ENCODE assay signal across 9 mouse cellular contexts in genomic region chr19:53821241-53822120, GRCm38 (mm10).
DNase-seq lines count a peak whose midpoint lies in the region; ATAC-seq and TF ChIP-seq lines count a peak whose summit lies in the region.
"Had no signal": no experiment of that assay in that cellular context is flagged by ENCODE, and none has a peak within 500 bp of the region (broad histone marks: within the 10 kb centered on the region; RNA-seq: fewer than 3 reads in every experiment).

No protein-coding gene starts in this region.

- no peak for TF ChIP-seq POLR2A in cerebellum, adult 2 months (IDR thresholded peaks at IDR 0.05; ENCODE audit: borderline replicate concordance, insufficient read depth, low read length)

- intact Hi-C loops in heart, postnatal 25 days (cut with DNase I), result loop anchor here (5.0 to 10.0 kb wide), 2 partner anchors 49 to 167 kb away; no protein-coding TSS in a partner anchor

- peaks cover 37% of the 10 kb centered on the region for H3K4me1 ChIP-seq in heart, embryonic 15.5 days (replicated peaks)
- peaks cover 22% of the 10 kb centered on the region for H3K4me1 ChIP-seq in limb, embryonic 12.5 days (replicated peaks)
- H3K4me1 ChIP-seq in stomach, postnatal 0 days (replicated peaks; ENCODE audit: control insufficient read depth, insufficient read depth), result no peaks in the 10 kb centered on the region
- no peaks in the 10 kb centered on the region for H3K4me1 ChIP-seq in cerebellum, adult 2 months (ENCODE audit: control insufficient read depth, insufficient read depth, low read length)

- H3K27me3 ChIP-seq in heart, embryonic 15.5 days, result no peaks in the 10 kb centered on the region
- H3K27me3 ChIP-seq in limb, embryonic 12.5 days, result no peaks in the 10 kb centered on the region
- H3K27me3 ChIP-seq in stomach, postnatal 0 days (ENCODE audit: control insufficient read depth, insufficient read depth, low read length), result no peaks in the 10 kb centered on the region
- H3K27me3 ChIP-seq in cerebellum, adult 2 months (ENCODE audit: control insufficient read depth, insufficient read depth, low read length), result no peaks in the 10 kb centered on the region
- H3K27me3 ChIP-seq: embryonic facial prominence, embryonic 12.5 days had no signal

- H3K27ac ChIP-seq in heart, embryonic 15.5 days, result peak overlapping the region; percentile 20
- 0 out of 2 replicates have a peak overlapping the region, but pooled peaks have one; percentile 35 for H3K27ac ChIP-seq in limb, embryonic 12.5 days
- peak overlapping the region; percentile 5; the same call in 1 of the 2 replicates for H3K27ac ChIP-seq in stomach, postnatal 0 days (replicated peaks)
- H3K27ac ChIP-seq in cerebellum, adult 2 months (ENCODE audit: insufficient read depth, low read length), result no peak overlapping the region
- H3K27ac ChIP-seq: embryonic facial prominence, embryonic 12.5 days had no signal

- peaks cover 29% of the 10 kb centered on the region for H3K36me3 ChIP-seq in heart, embryonic 15.5 days
- no peaks in the 10 kb centered on the region for H3K36me3 ChIP-seq in limb, embryonic 12.5 days
- H3K36me3 ChIP-seq in stomach, postnatal 0 days (ENCODE audit: control insufficient read depth, insufficient read depth, low read length), result no peaks in the 10 kb centered on the region
- H3K36me3 ChIP-seq: embryonic facial prominence, embryonic 12.5 days had no signal

- no peak for ATAC-seq in heart, embryonic 15.5 days (replicated peaks; ENCODE audit: insufficient number of reproducible peaks, insufficient read depth, low FRiP score, low read depth)
- ATAC-seq in limb, embryonic 12.5 days (ENCODE audit: insufficient number of reproducible peaks, insufficient read depth, low FRiP score, low TSS enrichment, low read depth), result no peak
- no peak; the same call in 1 of the 2 replicates for ATAC-seq in stomach, postnatal 0 days (ENCODE audit: low FRiP score, low TSS enrichment)

- H3K4me2 ChIP-seq in heart, embryonic 15.5 days, result no peak overlapping the region
- H3K4me2 ChIP-seq in limb, embryonic 12.5 days, result no peak overlapping the region
- no peak overlapping the region for H3K4me2 ChIP-seq in stomach, postnatal 0 days (replicated peaks; ENCODE audit: low read depth)
- H3K4me2 ChIP-seq: embryonic facial prominence, embryonic 12.5 days had no signal

- TF ChIP-seq CTCF in stomach, postnatal 0 days (IDR thresholded peaks at IDR 0.05; ENCODE audit: low read depth), result peak; percentile 47
- no peak for TF ChIP-seq CTCF in cerebellum, adult 2 months (IDR thresholded peaks at IDR 0.05; ENCODE audit: borderline replicate concordance, insufficient read depth, low read depth, low read length)

- TF ChIP-seq EP300 in stomach, postnatal 0 days (optimal IDR thresholded peaks at IDR 0.05), result no peak

- no peak for DNase-seq in heart, postnatal 25 days (ENCODE audit: low spot score)
- DNase-seq in thymus, postnatal 4 days, result peak; percentile 41
- DNase-seq in thymus, postnatal 14 days, result no peak
- no peak for DNase-seq in stomach, postnatal 0 days (ENCODE audit: low spot score)
- DNase-seq in cerebellum, adult 2 months, result no peak
- no peak for DNase-seq in spleen, postnatal 36 days (ENCODE audit: low spot score in 2 of 2)

- no peak overlapping the region for H3K9ac ChIP-seq in heart, embryonic 15.5 days
- H3K9ac ChIP-seq in limb, embryonic 12.5 days (replicated peaks), result no peak overlapping the region
- no peak overlapping the region for H3K9ac ChIP-seq in stomach, postnatal 0 days (ENCODE audit: low read length)
- H3K9ac ChIP-seq: embryonic facial prominence, embryonic 12.5 days had no signal

- no peaks in the 10 kb centered on the region for H3K9me3 ChIP-seq in heart, embryonic 15.5 days (replicated peaks)
- no peaks in the 10 kb centered on the region for H3K9me3 ChIP-seq in limb, embryonic 12.5 days
- H3K9me3 ChIP-seq in stomach, postnatal 0 days (ENCODE audit: control insufficient read depth, low read length), result no peaks in the 10 kb centered on the region
- H3K9me3 ChIP-seq: embryonic facial prominence, embryonic 12.5 days had no signal

- 56% methylated on average over 13 of the region's 13 CpGs for WGBS in heart, embryonic 15.5 days
- 60% methylated on average over 13 of the region's 13 CpGs for WGBS in limb, embryonic 12.5 days
- 59% methylated on average over 13 of the region's 13 CpGs for WGBS in stomach, postnatal 0 days
- 53% methylated on average over 13 of the region's 13 CpGs for WGBS in cerebellum, adult 2 months

- no peak overlapping the region for H3K4me3 ChIP-seq in heart, embryonic 15.5 days
- no peak overlapping the region for H3K4me3 ChIP-seq in limb, embryonic 12.5 days (replicated peaks)
- H3K4me3 ChIP-seq in stomach, postnatal 0 days (ENCODE audit: low read depth, low read length), result no peak overlapping the region
- H3K4me3 ChIP-seq in cerebellum, adult 2 months (replicated peaks; ENCODE audit: insufficient read depth, low read depth, low read length), result no peak overlapping the region
- H3K4me3 ChIP-seq: embryonic facial prominence, embryonic 12.5 days had no signal
